Mouse (Mus musculus): Measurements from ENCODE around the gene Pde12.
"Not testable (repeated sequence)": the region's sequence is repeated elsewhere in the genome, so short reads cannot be mapped to it uniquely, and the experiment has no call there.

Pde12 gene

GRCm38 (mm10) chr14:26669292-26670073, at the start of gene Pde12:
Gene Pde12, minus strand, starts transcription at chr14:26669883.
- DNase-seq (ENCODE audit: low spot score in 2 of 2) = peak; percentile 93 to 94

- DNase-seq (ENCODE audit: low spot score in 2 of 2) = not testable (repeated sequence)
Measured at GRCm38 (mm10) chr14:26705246-26705645, 35.6 kb upstream of the Pde12 start.

GRCm38 (mm10) chr14:26697912-26698311, 28.2 kb upstream of the Pde12 start:
- DNase-seq (ENCODE audit: low spot score in 2 of 2) = no peak

DNA sequence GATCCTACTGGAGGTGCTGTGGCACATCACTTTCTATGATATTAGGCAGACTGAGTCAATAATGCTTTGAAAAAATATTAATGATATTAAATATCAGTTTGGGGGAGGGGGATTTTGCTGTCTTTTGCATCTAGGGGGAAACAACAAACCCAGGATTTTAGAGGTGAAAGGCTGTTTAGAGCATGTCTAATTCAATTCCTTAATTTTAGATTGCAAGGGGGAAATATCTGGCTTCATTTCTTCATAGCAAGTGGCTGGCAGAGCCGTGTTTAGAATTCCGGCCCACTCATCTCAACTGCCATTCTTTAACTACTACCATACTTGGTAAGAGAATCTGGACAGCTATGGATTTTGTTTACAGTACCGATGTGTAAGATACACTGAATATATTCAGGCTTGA, 23.3 kb upstream of the Pde12 start, which contains the start of gene Dnah12:
Gene Dnah12 (plus strand): TSS at position 301 of the 400 bp plus-strand sequence.
- DNase-seq (ENCODE audit: low spot score in 2 of 2) = no peak

- no peak for DNase-seq (ENCODE audit: low spot score in 2 of 2)
Measured at GRCm38 (mm10) chr14:26691363-26691762, 21.7 kb upstream of the Pde12 start.

DNA sequence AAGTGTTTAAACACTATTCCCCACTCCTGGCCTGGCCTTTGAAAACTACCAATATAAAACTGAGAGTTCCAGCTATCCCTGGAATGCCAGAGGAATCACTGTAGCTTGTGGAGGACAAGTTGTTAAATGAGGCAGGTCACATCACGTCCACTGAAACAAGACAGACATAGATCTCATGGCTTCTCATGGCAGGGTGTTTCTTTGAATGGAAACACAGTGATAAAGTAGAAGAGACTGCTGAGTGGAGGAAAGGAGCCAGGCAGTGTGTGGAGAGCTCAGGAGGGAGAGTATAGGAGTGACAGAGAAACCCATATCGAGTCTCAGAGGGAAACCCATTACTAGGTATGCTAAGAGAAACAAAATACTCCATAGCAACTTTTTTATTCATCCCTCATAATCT, 21.0 kb upstream of the Pde12 start:
- no peak for DNase-seq (ENCODE audit: low spot score in 2 of 2)

GRCm38 (mm10) chr14:26675791-26676190, 6.1 kb upstream of the Pde12 start:
- DNase-seq (ENCODE audit: low spot score in 2 of 2) = no peak

DNA sequence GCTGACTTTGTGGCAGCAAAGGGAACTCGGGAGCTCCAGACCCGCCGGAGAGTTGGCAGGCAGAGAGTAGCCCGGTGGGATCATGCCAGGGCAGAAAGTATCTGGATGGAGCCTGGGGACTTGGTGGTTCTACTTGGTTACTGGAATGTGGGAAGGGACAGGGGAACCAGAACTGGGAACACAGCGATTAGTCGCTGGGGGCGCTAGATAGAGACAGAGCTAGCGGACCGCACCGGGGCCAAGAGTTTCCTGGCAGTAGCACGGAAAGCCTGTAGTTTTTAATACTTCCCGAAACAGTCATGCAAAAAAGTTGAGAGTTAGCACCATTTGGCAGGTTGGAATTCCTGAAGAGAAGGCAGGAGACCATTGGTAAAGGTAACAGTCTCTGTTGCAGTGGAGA, 5.7 kb upstream of the Pde12 start:
- DNase-seq (ENCODE audit: low spot score in 2 of 2) = no peak

DNA sequence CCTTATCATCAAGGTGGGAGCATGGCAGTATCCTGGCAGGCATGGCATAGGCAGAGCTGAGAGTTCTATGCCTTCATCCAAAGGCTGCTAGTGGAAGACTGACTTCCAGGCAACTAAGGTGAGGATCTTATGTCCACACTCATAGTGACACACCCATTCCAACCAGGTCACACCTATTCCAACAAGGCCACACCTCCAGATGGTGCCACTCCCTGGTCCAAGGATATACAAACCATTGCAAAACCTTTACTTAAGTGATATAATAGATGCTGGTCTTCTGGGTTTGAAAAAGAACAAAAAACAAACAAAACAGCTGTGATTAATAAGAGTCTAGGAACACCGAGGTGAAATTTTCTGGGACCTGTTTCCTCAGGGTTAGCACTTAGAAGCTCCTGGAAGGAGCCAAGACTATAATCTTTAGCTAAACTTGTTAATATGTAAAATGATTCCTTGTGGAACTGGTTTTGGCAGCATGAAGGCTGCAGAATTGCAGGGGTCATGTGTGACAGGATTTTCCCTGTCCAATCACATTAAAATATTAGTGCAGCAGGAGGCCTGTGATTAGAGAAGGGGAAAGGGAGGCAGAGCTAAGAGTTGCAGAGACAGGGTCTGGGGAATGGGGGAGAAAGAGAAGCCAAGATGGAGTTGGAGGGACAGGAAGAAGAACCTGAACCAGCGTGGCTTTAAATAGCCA, 4.9 kb upstream of the Pde12 start:
- DNase-seq (ENCODE audit: low spot score in 2 of 2) = not testable (repeated sequence)

GRCm38 (mm10) chr14:26671870-26672615, 2.4 kb upstream of the Pde12 start:
- not testable (repeated sequence) for DNase-seq (ENCODE audit: low spot score in 2 of 2)

- no peak for DNase-seq (ENCODE audit: low spot score in 2 of 2)
Measured at GRCm38 (mm10) chr14:26670964-26671363, 1.3 kb upstream of the Pde12 start.

GRCm38 (mm10) chr14:26668371-26669291, 1.1 kb downstream of the Pde12 start:
- DNase-seq (ENCODE audit: low spot score in 2 of 2) = peak; percentile 46 to 66

DNA sequence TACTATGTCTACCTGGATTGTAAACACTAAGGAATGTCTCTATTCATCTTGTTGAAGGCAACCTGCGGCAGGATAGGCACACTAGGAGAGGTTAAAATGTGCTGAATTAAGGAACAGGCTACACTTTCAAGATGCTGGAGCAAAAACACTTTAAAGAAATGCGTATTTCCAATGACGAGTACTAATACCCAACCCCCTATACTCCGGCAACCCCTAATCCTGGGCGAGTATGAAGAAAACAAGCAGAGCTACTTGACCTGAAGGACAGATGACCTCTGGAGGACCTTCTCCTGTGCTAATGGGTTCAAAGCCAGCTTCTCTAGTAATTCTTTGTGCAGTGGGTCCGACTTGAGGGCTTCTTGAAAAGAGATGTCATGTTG, 1.7 kb downstream of the Pde12 start:
- no peak for DNase-seq (ENCODE audit: low spot score in 2 of 2)

DNA sequence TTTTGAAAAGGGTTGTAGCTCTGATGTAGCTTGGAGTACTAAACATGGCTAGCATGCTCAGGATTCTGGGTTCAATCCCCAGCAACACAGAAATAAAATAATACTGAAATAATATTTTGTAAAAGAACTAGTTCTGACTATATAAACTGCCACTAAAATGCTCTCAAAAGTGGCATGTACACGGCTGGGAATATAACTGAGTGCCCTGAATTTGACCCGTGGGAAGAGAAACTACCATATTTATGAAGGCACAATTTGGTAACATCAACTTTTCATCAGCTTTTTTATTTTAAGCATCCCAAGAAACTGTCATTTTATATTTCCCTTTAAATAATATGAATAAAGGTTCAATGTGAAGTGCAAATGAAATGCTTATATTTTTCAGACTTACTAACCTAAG, 5.8 kb downstream of the Pde12 start:
- DNase-seq (ENCODE audit: low spot score in 2 of 2) = no peak

DNA sequence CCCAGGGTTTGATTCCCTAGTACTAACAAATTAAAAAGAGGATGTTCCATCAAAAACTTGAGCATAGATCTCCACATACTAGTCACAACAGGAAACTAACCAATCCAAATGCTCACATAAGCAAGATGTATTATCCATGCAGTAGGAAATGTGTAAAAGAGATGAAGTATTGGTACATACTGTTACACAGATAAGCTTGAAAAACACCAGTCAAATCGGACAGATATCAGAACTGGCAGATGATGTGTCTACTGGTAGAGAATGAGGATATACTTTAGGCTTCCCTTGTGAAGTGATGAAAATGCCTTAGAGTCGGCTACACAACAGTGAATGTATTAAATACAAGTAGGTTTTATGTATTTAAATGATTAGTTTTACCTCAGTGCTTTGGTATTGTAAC, 7.2 kb downstream of the Pde12 start:
- DNase-seq (ENCODE audit: low spot score in 2 of 2) = no peak

DNA sequence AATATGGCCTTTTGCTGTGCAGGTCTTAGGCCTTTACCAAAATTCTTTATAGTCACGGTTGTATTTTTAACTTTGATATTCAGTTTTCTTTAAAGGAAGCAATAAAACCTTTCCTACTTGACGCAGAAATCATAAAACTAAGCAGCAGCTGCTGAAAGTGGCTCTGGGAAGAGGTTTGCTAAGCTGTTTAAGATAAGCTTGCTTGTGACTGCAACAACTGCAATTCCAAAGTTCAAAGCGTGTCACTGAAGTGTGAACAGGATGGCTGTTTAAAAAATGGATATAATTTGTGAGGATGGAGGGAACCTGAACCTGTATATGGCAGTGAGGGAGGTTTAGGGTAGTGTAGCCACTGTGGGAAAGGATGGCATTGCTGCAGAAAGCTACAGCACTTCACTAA, 7.7 kb downstream of the Pde12 start:
- DNase-seq (ENCODE audit: low spot score in 2 of 2) = no peak

DNA sequence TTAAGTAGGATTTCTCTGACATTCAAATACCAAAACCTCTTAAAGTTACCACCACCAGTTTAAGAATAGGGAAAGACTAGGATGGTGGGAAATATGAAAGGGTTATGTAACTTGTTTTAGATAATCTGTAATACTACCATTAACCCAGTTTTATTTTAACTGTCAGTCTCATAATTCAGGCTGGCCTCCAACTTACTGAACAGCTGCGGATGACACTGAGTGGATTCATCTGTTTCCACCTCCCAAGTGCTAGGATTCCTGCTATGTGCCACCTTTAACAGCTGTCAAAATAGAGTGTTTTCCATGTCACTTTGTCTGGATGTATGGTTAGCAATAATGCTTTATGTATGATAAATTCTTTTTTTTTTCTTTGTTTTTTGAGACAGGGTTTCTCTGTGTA, 9.4 kb downstream of the Pde12 start:
- no peak for DNase-seq (ENCODE audit: low spot score in 2 of 2)

- DNase-seq (ENCODE audit: low spot score in 2 of 2) = no peak
Measured at GRCm38 (mm10) chr14:26658178-26658577, 11.5 kb downstream of the Pde12 start.

- no peak for DNase-seq (ENCODE audit: low spot score in 2 of 2)
Measured at GRCm38 (mm10) chr14:26651901-26652300, 17.8 kb downstream of the Pde12 start.

GRCm38 (mm10) chr14:26647811-26648210, 21.9 kb downstream of the Pde12 start:
- no peak for DNase-seq (ENCODE audit: low spot score in 2 of 2)

DNA sequence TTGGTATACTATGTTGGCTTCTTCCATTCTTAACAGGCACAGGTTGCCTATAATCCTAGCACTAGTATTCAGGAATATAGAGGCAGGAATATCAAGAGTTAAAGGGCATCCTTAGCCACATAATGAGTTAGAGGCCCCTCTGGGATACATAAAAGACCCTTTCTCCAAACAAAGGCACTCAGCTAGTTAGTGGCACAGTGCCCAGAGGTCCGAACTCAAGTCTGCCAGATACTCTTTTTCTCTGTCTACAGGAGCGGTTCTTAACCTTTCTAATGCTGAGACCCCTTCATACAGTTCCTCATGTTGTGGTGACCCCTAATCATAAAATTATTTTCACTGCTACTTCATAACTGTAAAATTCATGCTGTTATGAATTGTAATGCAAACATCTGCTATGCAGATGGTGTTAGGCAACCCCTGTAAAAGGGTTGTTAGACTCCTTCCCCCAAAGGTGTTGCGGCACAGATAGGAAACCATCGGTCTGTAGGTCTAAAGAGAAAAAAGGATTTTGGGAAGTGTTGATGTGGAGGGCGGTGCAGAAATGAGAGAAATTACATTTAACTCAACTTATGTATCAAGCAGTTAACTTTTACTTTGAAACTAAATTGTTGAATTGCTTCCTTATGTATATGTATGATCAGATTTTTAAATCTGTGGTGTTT, 23.6 kb downstream of the Pde12 start:
- DNase-seq (ENCODE audit: low spot score in 2 of 2) = no peak
